Mouse (Mus musculus) heart, adult 8-10 months (tissue): ENCODE data around the gene Nudt22. TPM values are rescaled to one million over a fixed set of nuclear protein-coding genes. Genes with fewer than 3 reads are reported as not detected.

Source experiments
- DNase-seq: peaks from one replicate; pipeline ENCODE4 v3.0.0; 2022; ENCODE audit warnings: low spot score
- total RNA-seq, 4 experiments: library from RNA; stranded (reverse); gene quantifications; 2 replicates each; pipeline ENCODE4 v1.2.4; 2022

The Nudt22 gene
- total RNA-seq, 4 experiments from 2014 or later: 26.8 to 34.4 (median 29.9) TPM

GRCm38 (mm10) chr19:6977759-6978638 is 17.9 kb downstream of the Nudt22 start:
- no peak for DNase-seq

- DNase-seq: no peak
Observed at GRCm38 (mm10) chr19:6975537-6976521, 20.1 kb downstream of the Nudt22 start, which contains the start of gene Plcb3. Gene Plcb3, minus strand, starts transcription at chr19:6976470.

GRCm38 (mm10) chr19:6974211-6975205 is 21.4 kb downstream of the Nudt22 start, which contains the start of gene Ppp1r14b:
Gene Ppp1r14b, plus strand, starts transcription at chr19:6974968.
- DNase-seq: peak; percentile 71

- no peak for DNase-seq
Observed at GRCm38 (mm10) chr19:6973581-6974190, 22.2 kb downstream of the Nudt22 start.

- DNase-seq: no peak
Observed at GRCm38 (mm10) chr19:6972247-6972917, 23.5 kb downstream of the Nudt22 start.

GRCm38 (mm10) chr19:6971644-6972043 is 24.3 kb downstream of the Nudt22 start:
- DNase-seq: no peak

- no peak for DNase-seq
Observed at GRCm38 (mm10) chr19:6970460-6971085, 25.3 kb downstream of the Nudt22 start.

GRCm38 (mm10) chr19:6969665-6970381 is 26.1 kb downstream of the Nudt22 start:
- no peak for DNase-seq

- DNase-seq: no peak
Observed at GRCm38 (mm10) chr19:6969291-6969664, 26.6 kb downstream of the Nudt22 start.

GRCm38 (mm10) chr19:6968491-6969271 is 27.2 kb downstream of the Nudt22 start:
- DNase-seq: no peak

- no peak for DNase-seq
Observed at GRCm38 (mm10) chr19:6956461-6956860, 39.5 kb downstream of the Nudt22 start.

GRCm38 (mm10) chr19:6955424-6955823 is 40.5 kb downstream of the Nudt22 start:
- no peak for DNase-seq

GRCm38 (mm10) chr19:6954046-6954445 is 41.9 kb downstream of the Nudt22 start:
- no peak for DNase-seq

GRCm38 (mm10) chr19:6952712-6953037 is 43.2 kb downstream of the Nudt22 start:
- DNase-seq: peak; percentile 48

GRCm38 (mm10) chr19:6951994-6952711 is 43.8 kb downstream of the Nudt22 start:
- peak; percentile 85 for DNase-seq

- DNase-seq: peak; percentile 99
Observed at GRCm38 (mm10) chr19:6951381-6951968, 44.4 kb downstream of the Nudt22 start.

GRCm38 (mm10) chr19:6950613-6951153 is 45.2 kb downstream of the Nudt22 start:
- peak; percentile 63 for DNase-seq
